Mouse (Mus musculus) cerebellum, adult 2 months (tissue): ENCODE measurements at regions not wholly inside any gene's neighbourhood (a gene's known extent, or its start where the extent isn't known, plus 50 kb on each side); places are given as distances from the start of the nearest gene placed in this dataset.

Experiments
- DNase-seq, 2 experiments: peaks; one replicate each; pipeline ENCODE4 v3.0.0; 2021
- H3K27ac ChIP-seq: fragments of 200-500 bp; 2 replicates; pipeline ENCODE4 v1.5.1; 2012; ENCODE audit warnings: low read length, control low read depth, inconsistent platforms; ENCODE audit not compliant: insufficient read depth
- H3K27me3 ChIP-seq: fragments of 200-500 bp; 2 replicates; pipeline ENCODE4 v1.6.1; 2012; ENCODE audit warnings: inconsistent platforms, mild to moderate bottlenecking, low read length, moderate library complexity; ENCODE audit not compliant: control insufficient read depth, insufficient read depth
- H3K4me1 ChIP-seq: fragments of 200-500 bp; 2 replicates; pipeline ENCODE4 v1.6.1; 2011; ENCODE audit warnings: low read length; ENCODE audit not compliant: control insufficient read depth, insufficient read depth
- H3K4me3 ChIP-seq: fragments of 200-500 bp; replicated peaks from 2 replicates; pipeline ENCODE3; 2011; ENCODE audit warnings: mild to moderate bottlenecking, low read depth, low read length, control low read depth; ENCODE audit not compliant: insufficient read depth
- CTCF ChIP-seq: fragments of 200-500 bp; IDR thresholded peaks from 2 replicates; pipeline ENCODE4 v1.5.1; 2011; ENCODE audit warnings: low read depth, mild to moderate bottlenecking, control low read depth, low read length, moderate library complexity, borderline replicate concordance; ENCODE audit not compliant: insufficient read depth
- POLR2A ChIP-seq: fragments of 200-500 bp; IDR thresholded peaks from 2 replicates; pipeline ENCODE4 v1.6.1; 2011; ENCODE audit warnings: low read length, control low read depth, borderline replicate concordance; ENCODE audit not compliant: insufficient read depth
- WGBS: fragments of 180-500 bp; shearing (Covaris S2); methylation state at CpG from one replicate; pipeline ENCODE4 v1.1.7; 2018; 5-methylcytosine and 5-hydroxymethylcytosine counted together

- 45% methylated on average over 4 of the region's 4 CpGs for WGBS
- TF ChIP-seq POLR2A: no peak
- TF ChIP-seq CTCF: no peak
- Histone ChIP-seq H3K4me3 (no peak overlapping the region), H3K27me3 (no peaks in the 10 kb centered on the region), H3K27ac (no peak overlapping the region), H3K4me1 (no peaks in the 10 kb centered on the region)
- no peak for DNase-seq
These were observed 162.8 kb upstream of the Eef2kmt start for GRCm38 (mm10) chr16:5418462-5419197.

- Histone ChIP-seq H3K27me3 (no peaks in the 10 kb centered on the region), H3K4me1 (no peaks in the 10 kb centered on the region), H3K27ac (no peak overlapping the region), H3K4me3 (no peak overlapping the region)
- 84% methylated on average over 4 of the region's 4 CpGs for WGBS
- TF ChIP-seq POLR2A (no peak), CTCF (no peak)
- no peak for DNase-seq
These were observed 159.5 kb upstream of the Eef2kmt start for GRCm38 (mm10) chr16:5415310-5415709.

DNA sequence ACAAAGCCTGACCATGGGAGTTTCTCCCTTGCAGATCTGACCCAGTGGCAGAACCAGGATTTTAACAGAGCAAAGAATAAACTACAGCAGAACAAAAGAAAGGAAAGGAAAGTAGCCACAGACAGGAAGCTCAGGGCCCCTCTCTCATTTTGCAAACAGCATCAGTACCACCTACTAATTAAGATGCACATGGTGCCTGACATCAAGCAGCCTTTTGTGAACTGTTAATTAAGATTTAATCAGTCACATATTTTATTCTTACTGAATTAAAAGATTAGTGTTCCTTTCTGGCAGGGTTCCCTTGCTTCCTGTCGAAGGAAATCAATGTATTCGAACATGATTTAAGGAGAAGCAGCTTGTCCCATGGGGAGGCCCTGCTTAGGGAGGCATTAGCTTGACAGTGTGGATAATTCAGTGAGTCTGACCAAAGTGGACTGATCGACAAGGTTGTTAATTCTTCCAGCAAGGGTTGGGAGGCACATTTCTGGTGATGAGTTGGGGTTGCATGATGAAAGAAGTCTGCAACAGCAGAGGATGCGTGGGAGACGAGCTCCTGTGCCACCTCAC is 156.1 kb upstream of the Eef2kmt start:
- no peak for DNase-seq
- Histone ChIP-seq H3K27me3 (no peaks in the 10 kb centered on the region; the same call in 1 of the 2 replicates), H3K27ac (no peak overlapping the region), H3K4me1 (no peaks in the 10 kb centered on the region), H3K4me3 (no peak overlapping the region)
- 45% methylated on average over 5 of the region's 5 CpGs for WGBS
- TF ChIP-seq POLR2A (no peak), CTCF (no peak)

DNA sequence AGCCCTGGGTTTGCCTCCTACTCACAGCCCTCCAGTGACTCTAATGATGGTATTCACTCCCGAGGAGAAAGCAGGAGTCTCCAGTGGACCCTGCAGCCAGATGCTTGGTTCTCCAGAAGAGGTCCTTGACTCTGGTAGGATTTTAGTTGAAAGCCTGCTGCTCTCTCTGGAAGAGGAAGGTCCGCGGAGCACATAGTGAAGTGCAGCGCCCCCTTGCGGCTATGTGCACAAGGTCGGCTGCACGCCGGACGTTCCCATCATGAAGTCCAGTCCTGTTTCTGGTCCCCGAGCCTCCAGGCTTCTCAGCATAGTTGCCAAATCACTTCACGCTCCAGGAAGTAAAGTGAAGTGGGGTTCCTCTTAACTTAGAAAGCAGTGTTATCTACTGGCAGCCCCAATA is 150.9 kb upstream of the Eef2kmt start:
- 6% methylated on average over 11 of the region's 11 CpGs for WGBS

GRCm38 (mm10) chr16:5393336-5393735 is 137.6 kb upstream of the Eef2kmt start:
- DNase-seq: no peak
- TF ChIP-seq POLR2A (no peak), CTCF (no peak)
- 56% methylated on average over 5 of the region's 5 CpGs for WGBS

More for the DNA sequence above, 150.9 kb upstream of the Eef2kmt start:
- peak; percentile 31 to 35 for DNase-seq
- Histone ChIP-seq H3K27me3 (no peaks in the 10 kb centered on the region; the same call in 1 of the 2 replicates), H3K4me3 (no peak overlapping the region), H3K27ac (no peak overlapping the region), H3K4me1 (no peaks in the 10 kb centered on the region)
- TF ChIP-seq POLR2A: no peak
- peak; percentile 55 for TF ChIP-seq CTCF

DNA sequence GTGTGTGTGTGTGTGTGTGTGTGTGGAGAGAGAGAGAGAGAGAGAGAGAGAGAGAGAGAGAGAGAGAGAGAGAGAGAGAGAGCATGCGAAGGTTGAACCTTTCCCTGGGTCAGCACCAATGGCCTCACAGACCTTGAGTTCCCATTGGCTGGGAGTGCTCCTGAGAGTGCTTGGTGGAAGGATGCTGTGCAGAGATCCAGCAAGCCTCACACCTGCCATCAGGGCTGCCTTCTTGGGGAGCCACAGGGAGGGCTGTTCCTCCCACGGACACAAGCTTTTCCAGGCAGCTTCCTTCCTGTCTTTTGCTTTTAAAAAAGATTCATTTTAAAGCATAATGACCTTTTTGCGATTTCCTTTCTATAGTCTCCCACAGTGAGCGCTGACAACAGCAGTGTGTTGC is 127.1 kb upstream of the Eef2kmt start:
- no peak for DNase-seq
- Histone ChIP-seq H3K4me3 (no peak overlapping the region), H3K4me1 (no peaks in the 10 kb centered on the region), H3K27ac (no peak overlapping the region), H3K27me3 (no peaks in the 10 kb centered on the region)
- TF ChIP-seq POLR2A (no peak), CTCF (no peak)
- 44% methylated on average over 4 of the region's 4 CpGs for WGBS

More at GRCm38 (mm10) chr16:5393336-5393735, 137.6 kb upstream of the Eef2kmt start:
- Histone ChIP-seq H3K4me1 (no peaks in the 10 kb centered on the region), H3K27ac (no peak overlapping the region), H3K27me3 (no peaks in the 10 kb centered on the region), H3K4me3 (no peak overlapping the region)

- no peak overlapping the region for H3K27ac ChIP-seq
- H3K27me3 ChIP-seq: no peaks in the 10 kb centered on the region
- no peak for DNase-seq
- WGBS: 35% methylated on average over 6 of the region's 6 CpGs
- TF ChIP-seq POLR2A (no peak), CTCF (no peak)
- no peaks in the 10 kb centered on the region for H3K4me1 ChIP-seq
- no peak overlapping the region for H3K4me3 ChIP-seq
These were observed 126.6 kb upstream of the Eef2kmt start for GRCm38 (mm10) chr16:5382228-5382884.
